Mouse (Mus musculus): ENCODE results near the gene Metap1d. TPM values are rescaled to one million over a fixed set of nuclear protein-coding genes. Genes with fewer than 3 reads are reported as not detected.

The Metap1d gene
- total and polyA plus RNA-seq, 2 experiments from 2014 or later: 14.4 to 25.1 TPM

- Histone ChIP-seq H3K4me3 (ENCODE audit: low read depth, low read length) (no peak overlapping the region), H3K27ac (ENCODE audit: low read depth, low read length) (no peak overlapping the region), H3K9me3 (ENCODE audit: low read length) (no peaks in the 10 kb centered on the region), H3K36me3 (ENCODE audit: insufficient read depth, low read length) (no peaks in the 10 kb centered on the region), H3K4me2 (ENCODE audit: low read depth, low read length, poor library complexity, severe bottlenecking) (no peak overlapping the region), H3K9ac (replicated peaks; ENCODE audit: low read length, poor library complexity, severe bottlenecking) (no peak overlapping the region), H3K4me1 (ENCODE audit: insufficient read depth, low read length) (no peaks in the 10 kb centered on the region), H3K27me3 (ENCODE audit: insufficient read depth, low read length) (peaks cover 76% of the 10 kb centered on the region)
- ATAC-seq (ENCODE audit: low FRiP score) (no peak), DNase-seq (ENCODE audit: low spot score) (no peak)
- TF ChIP-seq CTCF (IDR thresholded peaks at IDR 0.05): no peak
- WGBS: 58% methylated on average over 4 of the region's 4 CpGs
Measured at GRCm38 (mm10) chr2:71523431-71523830, 70.4 kb downstream of the Metap1d start.

- DNase-seq (ENCODE audit: low spot score): no peak
Measured at GRCm38 (mm10) chr2:71524763-71525162, 71.7 kb downstream of the Metap1d start.

GRCm38 (mm10) chr2:71526595-71527322, 73.7 kb downstream of the Metap1d start:
- H3K27ac ChIP-seq (ENCODE audit: low read depth, low read length): no peak overlapping the region
- WGBS: 4% methylated on average over 10 of the region's 10 CpGs
- no peak for ATAC-seq (ENCODE audit: low FRiP score)

More at GRCm38 (mm10) chr2:71524763-71525162, 71.7 kb downstream of the Metap1d start:
- 32% methylated on average over 13 of the region's 13 CpGs for WGBS
- no peak overlapping the region for H3K4me3 ChIP-seq (ENCODE audit: low read depth, low read length)
- no peaks in the 10 kb centered on the region for H3K36me3 ChIP-seq (ENCODE audit: insufficient read depth, low read length)
- H3K27ac ChIP-seq (ENCODE audit: low read depth, low read length): no peak overlapping the region
- H3K9ac ChIP-seq (replicated peaks; ENCODE audit: low read length, poor library complexity, severe bottlenecking): no peak overlapping the region
- no peak for ATAC-seq (ENCODE audit: low FRiP score)
- no peak overlapping the region for H3K4me2 ChIP-seq (ENCODE audit: low read depth, low read length, poor library complexity, severe bottlenecking)
- peaks cover 84% of the 10 kb centered on the region for H3K27me3 ChIP-seq (ENCODE audit: insufficient read depth, low read length)
- TF ChIP-seq CTCF (IDR thresholded peaks at IDR 0.05): no peak
- H3K9me3 ChIP-seq (ENCODE audit: low read length): no peaks in the 10 kb centered on the region
- H3K4me1 ChIP-seq (ENCODE audit: insufficient read depth, low read length): 0 out of 2 replicates have a peak, but pooled peaks cover 5% of the 10 kb centered on the region

GRCm38 (mm10) chr2:71527323-71528013, 74.4 kb downstream of the Metap1d start:
- Histone ChIP-seq H3K4me3 (ENCODE audit: low read depth, low read length) (no peak overlapping the region), H3K27me3 (ENCODE audit: insufficient read depth, low read length) (peaks cover 88% of the 10 kb centered on the region), H3K4me2 (ENCODE audit: low read depth, low read length, poor library complexity, severe bottlenecking) (no peak overlapping the region), H3K36me3 (ENCODE audit: insufficient read depth, low read length) (no peaks in the 10 kb centered on the region), H3K27ac (ENCODE audit: low read depth, low read length) (no peak overlapping the region), H3K9me3 (ENCODE audit: low read length) (no peaks in the 10 kb centered on the region), H3K4me1 (ENCODE audit: insufficient read depth, low read length) (0 out of 2 replicates have a peak, but pooled peaks cover 5% of the 10 kb centered on the region), H3K9ac (replicated peaks; ENCODE audit: low read length, poor library complexity, severe bottlenecking) (no peak overlapping the region)
- WGBS: 2% methylated on average over 24 of the region's 24 CpGs
- DNase-seq (ENCODE audit: low spot score): no peak
- TF ChIP-seq CTCF (IDR thresholded peaks at IDR 0.05): no peak
- no peak for ATAC-seq (ENCODE audit: low FRiP score)

More at GRCm38 (mm10) chr2:71526595-71527322, 73.7 kb downstream of the Metap1d start:
- H3K9ac ChIP-seq (replicated peaks; ENCODE audit: low read length, poor library complexity, severe bottlenecking): no peak overlapping the region
- H3K9me3 ChIP-seq (ENCODE audit: low read length): no peaks in the 10 kb centered on the region
- H3K36me3 ChIP-seq (ENCODE audit: insufficient read depth, low read length): no peaks in the 10 kb centered on the region
- no peak for TF ChIP-seq CTCF (IDR thresholded peaks at IDR 0.05)
- H3K4me3 ChIP-seq (ENCODE audit: low read depth, low read length): no peak overlapping the region
- peaks cover 84% of the 10 kb centered on the region for H3K27me3 ChIP-seq (ENCODE audit: insufficient read depth, low read length)
- H3K4me2 ChIP-seq (ENCODE audit: low read depth, low read length, poor library complexity, severe bottlenecking): no peak overlapping the region
- 0 out of 2 replicates have a peak, but pooled peaks cover 5% of the 10 kb centered on the region for H3K4me1 ChIP-seq (ENCODE audit: insufficient read depth, low read length)
- DNase-seq (ENCODE audit: low spot score): no peak

- Histone ChIP-seq H3K4me3 (ENCODE audit: low read depth, low read length) (peak within 1 kb of the TSS; percentile 23; the same call in 1 of the 2 replicates), H3K9me3 (ENCODE audit: low read length) (no peaks in the 10 kb centered on the region), H3K36me3 (ENCODE audit: insufficient read depth, low read length) (no peaks in the 10 kb centered on the region), H3K4me2 (ENCODE audit: low read depth, low read length, poor library complexity, severe bottlenecking) (peak within 1 kb of the TSS; percentile 44; the same call in 1 of the 2 replicates), H3K27ac (ENCODE audit: low read depth, low read length) (no peak within 1 kb of the TSS), H3K4me1 (ENCODE audit: insufficient read depth, low read length) (0 out of 2 replicates have a peak, but pooled peaks cover 5% of the 10 kb centered on the region), H3K9ac (replicated peaks; ENCODE audit: low read length, poor library complexity, severe bottlenecking) (no peak within 1 kb of the TSS), H3K27me3 (ENCODE audit: insufficient read depth, low read length) (peaks cover 87% of the 10 kb centered on the region)
- WGBS: 2% methylated on average over 26 of the region's 26 CpGs
- TF ChIP-seq CTCF (IDR thresholded peaks at IDR 0.05): no peak
- no peak for DNase-seq (ENCODE audit: low spot score)
- ATAC-seq (ENCODE audit: low FRiP score): no peak
Measured at GRCm38 (mm10) chr2:71528014-71528713, 75.1 kb downstream of the Metap1d start, which contains the start of gene Dlx1. Gene Dlx1 (plus strand): TSS chr2:71528113.

All from midbrain, postnatal 0 days (tissue).